Mouse (Mus musculus) liver, embryonic 15.5 days (tissue): ENCODE data around the gene Smoc1. TPM values are rescaled to one million over a fixed set of nuclear protein-coding genes. Genes with fewer than 3 reads are reported as not detected.

ENCODE experiments used
- ATAC-seq: fragments of 200-750 bp; cut with Nextera tagmentation; 2 replicates; pipeline ENCODE4 v1.8.0; 2017; ENCODE audit warnings: moderate number of reproducible peaks, mild to moderate bottlenecking, moderate library complexity; ENCODE audit not compliant: insufficient read depth
- H3K27ac ChIP-seq: fragments of 300-500 bp; sonication (generic); replicated peaks from 2 replicates; pipeline ENCODE4 v1.5.1; 2015; ENCODE audit warnings: mild to moderate bottlenecking, inconsistent platforms
- H3K27me3 ChIP-seq: fragments of 300-500 bp; sonication (generic); 2 replicates; pipeline ENCODE4 v1.6.1; 2015; ENCODE audit warnings: mild to moderate bottlenecking, inconsistent platforms
- H3K36me3 ChIP-seq: fragments of 300-500 bp; sonication (generic); replicated peaks from 2 replicates; pipeline ENCODE4 v1.6.1; 2015; ENCODE audit warnings: moderate library complexity, mild to moderate bottlenecking, inconsistent platforms
- H3K4me1 ChIP-seq: fragments of 300-500 bp; sonication (generic); replicated peaks from 2 replicates; pipeline ENCODE4 v1.6.1; 2015; ENCODE audit warnings: inconsistent platforms
- H3K4me2 ChIP-seq: fragments of 300-500 bp; sonication (generic); 2 replicates; pipeline ENCODE4 v1.6.1; 2015; ENCODE audit warnings: moderate library complexity, mild to moderate bottlenecking, inconsistent platforms
- H3K4me3 ChIP-seq: fragments of 300-500 bp; sonication (generic); replicated peaks from 2 replicates; pipeline ENCODE4 v1.5.1; 2015; ENCODE audit warnings: mild to moderate bottlenecking, inconsistent platforms
- H3K9ac ChIP-seq: fragments of 300-500 bp; sonication (generic); 2 replicates; pipeline ENCODE4 v1.6.1; 2015; ENCODE audit warnings: moderate library complexity, mild to moderate bottlenecking, inconsistent platforms
- H3K9me3 ChIP-seq: fragments of 300-500 bp; sonication (generic); replicated peaks from 2 replicates; pipeline ENCODE4 v1.6.1; 2016; ENCODE audit warnings: inconsistent platforms
- WGBS: fragments of 180-500 bp; shearing (Covaris S2); methylation state at CpG from one replicate; pipeline ENCODE4 v1.1.7; 2015; ENCODE audit warnings: mixed read lengths; ENCODE audit not compliant: insufficient replicate concordance; 5-methylcytosine and 5-hydroxymethylcytosine counted together
- polyA plus RNA-seq: library from polyadenylated mRNA; unstranded; fragments of >200 nt; fragmentation: Nextera tagmentation; extraction: Ambion mirVana; gene quantifications from 2 replicates; pipeline ENCODE4 v1.2.1, GENCODE M21; 2015

Gene Smoc1
- polyA plus RNA-seq: 9.5 and 11.2 TPM in 2 replicates

DNA sequence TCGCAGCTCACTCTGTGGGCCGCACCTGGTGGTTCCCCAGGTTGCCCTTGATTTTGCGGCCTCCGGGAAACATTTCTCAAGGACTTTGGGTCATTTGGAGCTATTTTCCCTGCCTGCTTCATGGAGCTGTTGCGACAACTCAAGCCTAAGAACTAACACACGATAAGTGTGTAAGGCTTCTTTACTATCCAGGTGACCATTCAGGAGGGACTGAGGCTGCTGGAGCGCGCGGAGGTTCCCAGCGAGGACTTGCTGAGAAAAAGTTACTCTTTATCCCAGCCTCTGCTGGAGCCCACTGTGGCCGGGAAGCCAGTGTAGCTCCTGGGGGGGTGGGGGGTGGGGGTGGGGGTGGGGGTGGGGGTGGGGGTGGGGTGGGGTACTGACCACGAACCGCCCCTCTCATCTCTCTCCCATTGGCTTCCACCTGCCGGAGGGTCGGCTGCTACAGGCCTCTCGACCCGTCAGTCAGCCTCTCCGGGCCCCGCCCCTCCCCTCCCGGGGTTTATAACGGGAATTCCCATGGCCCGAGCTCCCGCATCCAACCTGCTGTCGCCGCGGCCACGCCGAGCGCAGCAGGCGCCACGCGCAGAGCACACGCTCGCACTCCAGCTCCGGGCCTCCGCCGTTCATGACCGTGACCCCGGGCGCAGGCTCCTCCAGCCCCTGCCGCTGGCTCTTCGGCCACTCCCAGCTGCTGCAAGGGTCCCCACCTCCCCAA lies at the start of gene Smoc1:
Gene Smoc1 (plus strand): TSS at position 532 of the 718 bp plus-strand sequence.
- 0 out of 2 replicates have a peak within 1 kb of the TSS, but pooled peaks have one; percentile 15 for H3K9ac ChIP-seq
- 5% methylated on average over 38 of the region's 42 CpGs for WGBS
- H3K27me3 ChIP-seq: peaks cover 45% of the 10 kb centered on the region
- peak within 1 kb of the TSS; percentile 9; the same call in 1 of the 2 replicates for H3K27ac ChIP-seq
- H3K4me2 ChIP-seq: peak within 1 kb of the TSS; percentile 53
- H3K4me1 ChIP-seq: peaks cover 3% of the 10 kb centered on the region; the same call in 1 of the 2 replicates
- H3K4me3 ChIP-seq: peak within 1 kb of the TSS; percentile 56
- ATAC-seq: peak; percentile 81
- H3K9me3 ChIP-seq: no peaks in the 10 kb centered on the region
- no peaks in the 10 kb centered on the region for H3K36me3 ChIP-seq

DNA sequence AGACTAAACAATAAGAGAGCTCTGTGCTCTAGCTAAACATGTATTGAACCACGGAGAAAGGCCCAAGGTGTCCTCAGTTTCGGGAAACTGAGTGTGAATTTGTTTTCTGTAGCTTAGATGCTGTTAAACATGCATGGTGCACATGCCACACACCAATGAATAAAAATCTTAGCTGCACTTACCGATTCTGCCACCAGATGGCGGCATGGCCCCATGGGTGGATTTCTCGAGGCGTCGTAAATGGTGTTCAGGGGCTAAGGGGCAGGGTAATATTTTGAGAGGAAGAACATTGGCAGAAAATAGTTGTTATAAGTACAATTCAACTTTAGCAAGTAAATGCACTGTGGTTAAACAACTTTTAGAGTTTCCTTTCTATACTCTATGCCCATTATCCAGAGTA lies 44.3 kb upstream of the Smoc1 start:
- no peaks in the 10 kb centered on the region for H3K27me3 ChIP-seq
- H3K27ac ChIP-seq: no peak overlapping the region
- no peak overlapping the region for H3K9ac ChIP-seq
- no peaks in the 10 kb centered on the region for H3K9me3 ChIP-seq
- H3K4me2 ChIP-seq: no peak overlapping the region
- no peak overlapping the region for H3K4me3 ChIP-seq
- no peaks in the 10 kb centered on the region for H3K36me3 ChIP-seq
- no peak for ATAC-seq
- no peaks in the 10 kb centered on the region for H3K4me1 ChIP-seq
- WGBS: 1% methylated on average over 7 of the region's 7 CpGs

DNA sequence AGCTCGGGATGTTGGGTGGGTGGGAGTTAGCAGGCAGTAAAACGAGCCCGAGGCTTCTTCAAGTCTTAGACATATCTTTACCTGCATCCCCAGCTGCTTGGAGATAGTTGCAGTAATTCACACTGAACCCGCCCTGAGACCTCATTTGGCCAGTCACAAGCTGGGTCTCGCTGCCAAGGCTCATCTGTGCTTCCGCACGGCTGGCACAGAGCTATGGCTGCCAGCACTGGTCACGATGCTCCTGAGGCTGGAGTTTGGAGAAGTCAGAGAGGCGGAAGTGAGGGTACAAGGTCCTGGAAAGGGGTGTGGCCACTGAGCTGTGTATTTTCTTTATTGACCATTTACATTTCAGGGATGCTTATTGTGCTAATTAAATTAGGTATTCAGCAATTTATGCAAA lies 42.9 kb upstream of the Smoc1 start:
- ATAC-seq: no peak
- whole genome bisulfite sequencing: 55% methylated on average over 9 of the region's 9 CpGs
- Histone ChIP-seq H3K9ac (no peak overlapping the region), H3K9me3 (no peaks in the 10 kb centered on the region), H3K36me3 (no peaks in the 10 kb centered on the region), H3K4me3 (no peak overlapping the region), H3K27me3 (no peaks in the 10 kb centered on the region), H3K27ac (no peak overlapping the region), H3K4me2 (no peak overlapping the region), H3K4me1 (no peaks in the 10 kb centered on the region)

DNA sequence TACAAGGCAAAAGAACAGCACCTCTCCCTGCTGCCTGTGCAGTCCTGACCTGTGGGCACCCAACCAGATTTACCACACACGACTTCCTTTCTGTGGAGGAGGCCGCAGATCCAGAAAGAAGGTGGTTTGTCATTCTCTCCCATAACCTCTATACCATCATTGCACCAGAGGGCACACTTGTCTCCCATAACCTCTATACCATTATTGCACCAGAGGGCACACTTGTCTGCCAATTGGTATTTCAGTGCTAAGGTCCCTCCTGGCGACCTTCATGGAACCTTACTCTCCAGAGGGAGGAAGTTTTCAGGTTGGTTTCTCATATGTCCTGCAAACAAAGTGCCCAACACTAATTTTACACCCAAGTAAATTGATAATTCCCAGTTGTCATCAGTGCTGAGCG lies 40.0 kb upstream of the Smoc1 start:
- Histone ChIP-seq H3K9me3 (no peaks in the 10 kb centered on the region), H3K4me2 (no peak overlapping the region), H3K4me1 (no peaks in the 10 kb centered on the region), H3K36me3 (no peaks in the 10 kb centered on the region), H3K27me3 (no peaks in the 10 kb centered on the region), H3K27ac (no peak overlapping the region), H3K9ac (no peak overlapping the region), H3K4me3 (no peak overlapping the region)
- WGBS: 54% methylated on average over 4 of the region's 4 CpGs
- ATAC-seq: no peak

DNA sequence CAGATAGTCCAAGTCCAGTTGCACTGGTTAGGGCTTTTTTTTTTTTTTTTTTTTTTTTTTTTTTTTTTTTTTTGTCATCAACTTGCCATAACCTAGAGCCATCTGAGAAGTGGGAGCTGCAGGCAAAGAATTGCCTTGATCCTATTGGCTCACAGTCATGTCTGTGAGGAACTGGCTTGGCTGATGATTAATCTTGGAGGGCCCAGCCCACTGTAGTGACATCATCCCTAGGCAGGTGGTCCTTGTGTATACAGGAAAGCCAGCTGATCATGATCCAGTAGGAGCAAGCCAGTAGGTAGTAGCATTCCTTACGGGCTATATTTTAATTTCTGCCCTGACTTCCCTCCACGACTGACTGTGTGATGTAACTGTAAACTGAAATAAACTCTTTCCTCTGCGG lies 38.3 kb upstream of the Smoc1 start:
- H3K36me3 ChIP-seq: no peaks in the 10 kb centered on the region
- H3K4me1 ChIP-seq: no peaks in the 10 kb centered on the region
- H3K9ac ChIP-seq: no peak overlapping the region
- H3K27ac ChIP-seq: no peak overlapping the region
- 72% methylated on average over 3 of the region's 3 CpGs for WGBS
- H3K27me3 ChIP-seq: no peaks in the 10 kb centered on the region
- H3K4me3 ChIP-seq: no peak overlapping the region
- H3K4me2 ChIP-seq: no peak overlapping the region
- no peaks in the 10 kb centered on the region for H3K9me3 ChIP-seq
- no peak for ATAC-seq

DNA sequence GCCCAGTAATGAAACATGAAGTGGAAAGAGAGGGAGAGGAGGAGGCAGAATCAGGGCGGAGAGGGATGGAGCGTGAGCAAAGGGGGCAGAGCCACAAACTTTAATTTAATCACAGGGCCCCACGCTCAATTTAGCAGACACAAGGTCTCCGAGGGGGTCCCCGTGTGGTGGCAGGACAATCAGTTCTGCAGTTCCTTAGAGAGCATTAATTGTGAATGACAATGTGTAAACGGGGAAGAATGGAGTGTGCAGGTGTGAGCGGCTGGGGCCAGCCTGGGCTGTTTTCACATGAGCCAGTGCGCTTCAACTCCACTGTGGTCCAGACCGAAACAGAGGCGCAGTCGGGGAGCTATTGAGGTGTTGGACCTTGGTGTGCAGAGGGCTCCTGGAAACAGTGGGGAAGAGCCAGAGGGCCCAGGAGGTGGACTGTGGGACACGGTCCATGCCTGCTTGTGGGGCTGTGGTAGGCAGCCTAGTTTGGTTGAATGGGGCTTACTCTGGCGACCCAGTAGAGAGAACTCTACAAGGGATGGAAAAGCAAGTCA lies 35.6 kb upstream of the Smoc1 start:
- WGBS: 81% methylated on average over 13 of the region's 13 CpGs

DNA sequence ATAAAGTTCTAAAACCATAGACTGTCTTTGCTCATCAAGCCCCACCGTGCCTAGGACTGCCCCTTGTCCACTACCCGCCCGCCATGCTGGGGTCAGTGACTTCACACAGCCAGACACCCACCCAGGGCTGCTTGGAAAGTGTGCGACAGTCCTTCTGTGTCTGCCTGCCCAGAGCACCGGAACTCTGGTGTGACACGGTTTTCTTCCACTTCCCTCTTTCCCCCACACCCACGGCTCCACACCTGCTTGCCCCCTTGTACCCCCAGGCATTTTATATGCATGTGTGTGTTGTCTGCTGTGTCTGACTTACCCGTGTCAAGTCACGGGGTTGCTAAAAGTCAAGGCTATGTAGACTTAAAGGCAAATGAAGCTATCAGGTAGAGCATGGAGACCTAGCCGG lies 34.8 kb upstream of the Smoc1 start:
- H3K36me3 ChIP-seq: no peaks in the 10 kb centered on the region
- H3K4me1 ChIP-seq: no peaks in the 10 kb centered on the region
- H3K27ac ChIP-seq: no peak overlapping the region
- 50% methylated on average over 10 of the region's 10 CpGs for WGBS
- no peak overlapping the region for H3K4me2 ChIP-seq
- no peak for ATAC-seq
- H3K4me3 ChIP-seq: no peak overlapping the region
- H3K27me3 ChIP-seq: no peaks in the 10 kb centered on the region
- no peak overlapping the region for H3K9ac ChIP-seq
- no peaks in the 10 kb centered on the region for H3K9me3 ChIP-seq

More for the DNA sequence above, 35.6 kb upstream of the Smoc1 start:
- H3K9me3 ChIP-seq: no peaks in the 10 kb centered on the region
- H3K36me3 ChIP-seq: no peaks in the 10 kb centered on the region
- H3K27ac ChIP-seq: no peak overlapping the region
- H3K4me3 ChIP-seq: no peak overlapping the region
- no peaks in the 10 kb centered on the region for H3K4me1 ChIP-seq
- H3K9ac ChIP-seq: no peak overlapping the region
- H3K27me3 ChIP-seq: no peaks in the 10 kb centered on the region
- H3K4me2 ChIP-seq: no peak overlapping the region
- ATAC-seq: no peak

DNA sequence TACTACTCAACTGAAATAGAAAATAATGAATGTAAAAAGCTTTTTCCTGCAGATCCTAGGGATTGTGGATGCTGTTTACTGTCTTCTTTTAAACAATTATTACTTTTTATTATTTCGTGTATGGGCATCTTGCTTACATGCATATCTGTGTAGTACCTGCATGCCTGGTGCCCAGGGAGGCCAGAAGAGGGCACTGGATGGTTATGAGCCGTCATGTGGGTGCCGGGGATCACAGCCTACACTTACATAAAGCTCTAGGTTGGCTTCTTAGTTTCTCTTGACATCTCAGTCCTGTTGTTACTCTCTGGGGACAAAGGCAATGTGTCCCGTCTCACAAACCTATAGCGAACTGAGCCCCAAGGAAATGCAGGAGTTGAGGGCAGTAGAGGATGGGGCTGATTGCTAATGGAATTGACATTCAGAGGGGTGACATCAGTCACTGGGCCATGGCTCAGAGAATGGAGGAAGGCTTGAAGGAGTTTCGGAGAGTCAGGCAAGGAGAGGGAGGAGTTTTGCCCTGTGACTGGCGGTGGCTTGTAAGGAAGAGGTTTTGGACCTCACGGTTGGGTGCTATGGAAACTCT lies 34.0 kb upstream of the Smoc1 start:
- Histone ChIP-seq H3K9ac (no peak overlapping the region), H3K27me3 (no peaks in the 10 kb centered on the region), H3K36me3 (no peaks in the 10 kb centered on the region), H3K9me3 (no peaks in the 10 kb centered on the region), H3K4me2 (no peak overlapping the region), H3K4me1 (no peaks in the 10 kb centered on the region), H3K27ac (no peak overlapping the region), H3K4me3 (no peak overlapping the region)
- 61% methylated on average over 8 of the region's 8 CpGs for WGBS
- ATAC-seq: no peak

DNA sequence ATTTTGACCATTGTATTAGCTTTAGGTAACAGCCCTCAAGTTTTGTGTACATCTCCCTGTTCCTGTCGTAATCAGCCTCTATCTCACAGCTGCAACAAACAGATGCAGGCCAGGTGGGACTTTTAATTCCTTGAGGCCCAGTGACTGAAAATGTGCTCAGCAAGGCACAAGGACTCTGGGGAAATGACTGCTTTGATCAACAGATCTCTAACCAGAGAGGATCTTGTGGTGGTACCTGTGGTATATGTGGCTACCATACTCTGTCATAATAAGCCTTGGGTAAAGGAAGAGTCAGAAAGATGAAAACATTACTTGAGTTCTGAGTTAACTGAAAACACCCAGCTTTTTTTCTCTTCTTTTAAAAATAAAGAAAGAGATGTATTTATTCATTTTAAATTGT lies 32.8 kb upstream of the Smoc1 start:
- Histone ChIP-seq H3K4me1 (no peaks in the 10 kb centered on the region), H3K36me3 (no peaks in the 10 kb centered on the region), H3K9ac (no peak overlapping the region), H3K9me3 (no peaks in the 10 kb centered on the region), H3K4me2 (no peak overlapping the region), H3K27ac (no peak overlapping the region), H3K27me3 (no peaks in the 10 kb centered on the region; the same call in 1 of the 2 replicates), H3K4me3 (no peak overlapping the region)
- ATAC-seq: no peak
- WGBS: 62% methylated on average over 1 of the region's 1 CpGs

DNA sequence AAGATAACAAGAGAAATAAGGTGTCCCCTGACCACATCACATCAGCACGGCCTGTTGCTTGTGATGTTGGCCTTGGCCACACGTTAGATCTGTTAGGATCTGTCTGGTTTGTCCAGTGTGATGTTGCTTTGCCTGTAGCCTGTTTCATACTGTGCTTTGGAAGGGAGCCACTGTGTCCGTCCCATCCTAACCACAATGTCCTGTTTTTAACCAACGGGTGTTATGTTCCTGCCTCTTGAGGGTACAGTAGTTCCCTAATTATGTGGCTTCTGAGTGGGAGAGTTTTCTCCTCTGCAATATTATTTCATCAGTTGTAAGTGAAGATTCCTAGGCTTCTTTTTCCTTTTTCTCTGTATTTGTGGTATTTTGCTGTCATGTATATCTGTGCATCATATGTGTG lies 31.3 kb upstream of the Smoc1 start:
- no peak for ATAC-seq
- H3K27me3 ChIP-seq: no peaks in the 10 kb centered on the region; the same call in 1 of the 2 replicates
- WGBS: 20% methylated on average over 4 of the region's 4 CpGs
- no peak overlapping the region for H3K27ac ChIP-seq
- no peak overlapping the region for H3K4me3 ChIP-seq
- no peaks in the 10 kb centered on the region for H3K36me3 ChIP-seq
- no peak overlapping the region for H3K9ac ChIP-seq
- no peaks in the 10 kb centered on the region for H3K4me1 ChIP-seq
- no peaks in the 10 kb centered on the region for H3K9me3 ChIP-seq
- H3K4me2 ChIP-seq: no peak overlapping the region

DNA sequence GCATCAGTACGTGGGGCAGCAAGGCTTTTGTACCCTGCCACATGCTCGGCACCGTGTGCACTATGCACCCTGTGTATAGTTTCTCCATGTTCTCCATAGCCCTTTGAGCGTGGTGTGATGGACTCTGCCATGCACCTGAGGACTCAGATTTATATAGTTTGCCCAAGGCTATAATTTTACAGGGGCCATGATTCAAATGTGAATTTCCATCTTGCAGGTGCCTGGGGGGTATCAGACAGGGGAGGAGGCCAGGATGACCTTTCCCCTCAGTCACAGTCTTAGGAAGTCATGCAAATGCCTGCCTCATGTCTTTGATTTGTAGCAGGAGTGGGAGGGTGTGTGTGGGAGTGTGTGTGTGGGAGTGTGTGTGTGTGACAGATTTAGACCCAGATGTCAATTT lies 29.0 kb upstream of the Smoc1 start:
- WGBS: 67% methylated on average over 4 of the region's 4 CpGs
- H3K9ac ChIP-seq: no peak overlapping the region
- H3K36me3 ChIP-seq: no peaks in the 10 kb centered on the region
- H3K4me1 ChIP-seq: no peaks in the 10 kb centered on the region
- no peak for ATAC-seq
- H3K27me3 ChIP-seq: no peaks in the 10 kb centered on the region; the same call in 1 of the 2 replicates
- no peak overlapping the region for H3K4me2 ChIP-seq
- no peak overlapping the region for H3K27ac ChIP-seq
- no peaks in the 10 kb centered on the region for H3K9me3 ChIP-seq
- H3K4me3 ChIP-seq: no peak overlapping the region
